Mouse (Mus musculus) CH12.LX (cell line): ENCODE data around the gene Phc1. TPM values are rescaled to one million over a fixed set of nuclear protein-coding genes. Genes with fewer than 3 reads are reported as not detected.
A peak's percentile ranks its signal among the peaks of the same experiment; 100 is the strongest.

Experiments
- DNase-seq: peaks from one replicate; pipeline ENCODE4 v3.0.0-alpha.2; 2013; ENCODE audit errors: extremely low read depth
- H3K27ac ChIP-seq: 2 replicates; pipeline ENCODE4 v1.5.1; 2012; ENCODE audit warnings: low read depth, mild to moderate bottlenecking, control low read depth, moderate library complexity; ENCODE audit not compliant: insufficient read depth
- H3K27me3 ChIP-seq: replicated peaks from 2 replicates; pipeline ENCODE3; 2012; ENCODE audit warnings: inconsistent platforms
- H3K36me3 ChIP-seq, 2 experiments: replicated peaks in 1 of 2; 2 replicates each; pipeline versions ENCODE3 to v1.6.1; 2012; ENCODE audit warnings: inconsistent platforms in 1 of 2, low read length in 1 of 2, mild to moderate bottlenecking in 1 of 2, mixed read lengths in 1 of 2, moderate library complexity in 1 of 2; ENCODE audit not compliant: control insufficient read depth in 1 of 2, insufficient read depth in 1 of 2
- H3K4me1 ChIP-seq, 2 experiments: 2 replicates each; pipeline ENCODE4 v1.6.1; 2012; ENCODE audit warnings: inconsistent platforms in 1 of 2, moderate library complexity in 1 of 2; ENCODE audit not compliant: insufficient read depth in 2 of 2, control insufficient read depth in 1 of 2
- H3K4me2 ChIP-seq: 2 replicates; pipeline ENCODE4 v1.6.1; 2012; ENCODE audit warnings: low read depth, mild to moderate bottlenecking, control low read depth; ENCODE audit not compliant: poor library complexity, insufficient read depth, severe bottlenecking
- H3K4me3 ChIP-seq, 3 experiments: fragments of 150-350 bp in 1 of 3; sonication (generic) in 1 of 3; replicated peaks in 1 of 3; 2 replicates each; pipeline versions ENCODE3 to v1.5.1; 2011 to 2012; ENCODE audit warnings: low read depth in 2 of 3, low read length in 2 of 3, mild to moderate bottlenecking in 2 of 3, moderate library complexity in 2 of 3, control low read depth in 1 of 3, improper control_type of control experiment in 1 of 3, inconsistent platforms in 1 of 3, mixed read lengths in 1 of 3; ENCODE audit not compliant: poor library complexity in 1 of 3
- H3K79me2 ChIP-seq: replicated peaks from 2 replicates; pipeline ENCODE4 v1.6.1; 2012; ENCODE audit warnings: mild to moderate bottlenecking, moderate library complexity; ENCODE audit not compliant: control insufficient read depth, poor library complexity, insufficient read depth, severe bottlenecking; ENCODE audit errors: extremely low read depth
- H3K9ac ChIP-seq: 2 replicates; pipeline ENCODE4 v1.6.1; 2012; ENCODE audit warnings: low read depth, mild to moderate bottlenecking, control low read depth, moderate library complexity; ENCODE audit not compliant: insufficient read depth
- H3K9me3 ChIP-seq: replicated peaks from 2 replicates; pipeline ENCODE3; 2012; ENCODE audit warnings: low read length, inconsistent platforms, mixed read lengths
- CHD2 ChIP-seq: IDR thresholded peaks from 2 replicates; pipeline ENCODE4 v1.6.1; 2011; ENCODE audit warnings: low read length, improper control_type of control experiment
- CTCF ChIP-seq, 2 experiments: IDR thresholded peaks in 1 of 2; conservative IDR thresholded peaks in 1 of 2; 2 replicates each; pipeline ENCODE4 v1.5.1; 2011 to 2012; ENCODE audit warnings: low read depth in 2 of 2, low read length in 2 of 2, improper control_type of control experiment in 1 of 2, inconsistent platforms in 1 of 2, mild to moderate bottlenecking in 1 of 2, moderate library complexity in 1 of 2
- GABPA ChIP-seq: IDR thresholded peaks from 2 replicates; pipeline ENCODE4 v1.6.1; 2012; ENCODE audit warnings: low read depth, low read length, improper control_type of control experiment, inconsistent platforms; ENCODE audit not compliant: insufficient replicate concordance
- JUND ChIP-seq: conservative IDR thresholded peaks from 2 replicates; pipeline ENCODE4 v1.6.1; 2011; ENCODE audit warnings: low read depth, low read length, improper control_type of control experiment
- KAT2A ChIP-seq: IDR thresholded peaks from 2 replicates; pipeline ENCODE4 v1.6.1; 2012; ENCODE audit warnings: low read length, improper control_type of control experiment, inconsistent platforms; ENCODE audit not compliant: insufficient replicate concordance
- MAX ChIP-seq: IDR thresholded peaks from 2 replicates; pipeline ENCODE4 v1.6.1; 2011; ENCODE audit warnings: low read length, improper control_type of control experiment
- MAZ ChIP-seq: IDR thresholded peaks from 2 replicates; pipeline ENCODE4 v1.6.1; 2012; ENCODE audit warnings: low read depth, mild to moderate bottlenecking, inconsistent platforms, low read length, improper control_type of control experiment, moderate library complexity
- NELFE ChIP-seq: IDR thresholded peaks from 2 replicates; pipeline ENCODE4 v1.6.1; 2011; ENCODE audit warnings: low read depth, low read length, improper control_type of control experiment
- NRF1 ChIP-seq: IDR thresholded peaks from 2 replicates; pipeline ENCODE4 v1.6.1; 2014; ENCODE audit warnings: low read depth, mild to moderate bottlenecking, inconsistent platforms, low read length, improper control_type of control experiment, moderate library complexity
- POLR2AphosphoS2 ChIP-seq: IDR thresholded peaks from 2 replicates; pipeline ENCODE4 v1.6.1; 2011; ENCODE audit warnings: low read depth, low read length, improper control_type of control experiment
- RAD21 ChIP-seq: IDR thresholded peaks from 2 replicates; pipeline ENCODE4 v1.6.1; 2011; ENCODE audit warnings: low read depth, mild to moderate bottlenecking, low read length, improper control_type of control experiment, moderate library complexity
- SIN3A ChIP-seq: IDR thresholded peaks from 2 replicates; pipeline ENCODE4 v1.6.1; 2012; ENCODE audit warnings: low read length, improper control_type of control experiment, inconsistent platforms
- USF2 ChIP-seq: conservative IDR thresholded peaks from 2 replicates; pipeline ENCODE4 v1.6.1; 2011; ENCODE audit warnings: low read depth, low read length, improper control_type of control experiment
- ZC3H11A ChIP-seq: IDR thresholded peaks from 2 replicates; pipeline ENCODE4 v1.6.1; 2012; ENCODE audit warnings: low read depth, mild to moderate bottlenecking, inconsistent platforms, low read length, improper control_type of control experiment
- dilution Hi-C: fragments of 300-500 bp; cut with MboI; formaldehyde crosslinking; loops from 2 replicates; pipeline ENCODE4 v1.14.3; 2020; ENCODE audit warnings: low sequenced_read_pairs; ENCODE audit not compliant: extremely low pct_unique_long_range_greater_than_20kb, extremely low pct_ligation_motif_present
- in situ Hi-C: fragments of 300-500 bp; cut with MboI; formaldehyde crosslinking; loops from 3 replicates; pipeline ENCODE4 v1.14.3; 2019; ENCODE audit warnings: low sequenced_read_pairs, low pct_ligation_motif_present, low pct_unique_long_range_greater_than_20kb, mixed read lengths
- polyA plus RNA-seq: library from polyadenylated mRNA; unstranded; fragments of >175 nt; gene quantifications from 2 replicates; pipeline ENCODE4 v1.2.1, GENCODE M21; 2012; ENCODE audit warnings: low read depth; ENCODE audit not compliant: insufficient read length
- total RNA-seq, 2 experiments: library from RNA; depleted of rRNA; stranded (reverse); fragments of 300-350 nt in 1 of 2; fragments of >200 nt in 1 of 2; gene quantifications; 2 replicates each; pipeline ENCODE4 v1.2.3; 2012 to 2014

Gene Phc1
- total and polyA plus RNA-seq, 3 experiments = 2.9 to 13.8 (median 6.5) TPM

GRCm38 (mm10) chr6:122339047-122339647 lies 1.2 kb downstream of the Phc1 start:
- peak; percentile 63 for DNase-seq
- TF ChIP-seq NRF1 (peak; percentile 37; the same call in 1 of the 2 replicates), USF2 (no peak), GABPA (no peak), CTCF (conservative IDR thresholded peaks at IDR 0.05 in 1 of 2, IDR thresholded peaks at IDR 0.05 in 1 of 2; ENCODE audit: low read depth in 2 of 2, low read length in 2 of 2) (no peak), ZC3H11A (no peak), MAZ (no peak), SIN3A (0 out of 2 replicates have a peak, but pooled peaks have one; percentile 2)
- TF ChIP-seq, all 38 proteins: peak for 2
- in situ Hi-C loops = no loop called here
- no peak overlapping the region; the same call in 1 of the 2 replicates for H3K27ac ChIP-seq
- no peaks in the 10 kb centered on the region for H3K79me2 ChIP-seq
- no peaks in the 10 kb centered on the region for H3K9me3 ChIP-seq
- peaks cover 3 to 17% of the 10 kb centered on the region in 2 experiments; a peak in 2 of 4 replicates for H3K4me1 ChIP-seq
- H3K36me3 ChIP-seq = peaks cover 10 to 15% of the 10 kb centered on the region in 2 experiments
- dilution Hi-C loops = no loop called here
- peaks cover 15% of the 10 kb centered on the region for H3K27me3 ChIP-seq
- H3K4me2 ChIP-seq = peak overlapping the region; percentile 96
- peak overlapping the region; percentile 72 for H3K9ac ChIP-seq
- peak overlapping the region; percentile 63 to 83 (median 65) for H3K4me3 ChIP-seq

GRCm38 (mm10) chr6:122337546-122337945 lies 2.8 kb downstream of the Phc1 start:
- DNase-seq = no peak
- Histone ChIP-seq H3K9me3 (no peaks in the 10 kb centered on the region), H3K27ac (no peak overlapping the region), H3K4me1 (peaks cover 3 to 12% of the 10 kb centered on the region in 2 experiments; a peak in 1 of 4 replicates), H3K4me2 (no peak overlapping the region), H3K4me3 (no peak overlapping the region), H3K79me2 (no peaks in the 10 kb centered on the region), H3K9ac (no peak overlapping the region), H3K27me3 (peaks cover 15% of the 10 kb centered on the region), H3K36me3 (peaks cover 22 to 28% of the 10 kb centered on the region in 2 experiments)
- in situ Hi-C loops = no loop called here
- dilution Hi-C loops = no loop called here
- TF ChIP-seq CHD2 (no peak), SIN3A (no peak), JUND (no peak), RAD21 (no peak), POLR2AphosphoS2 (no peak)

DNA sequence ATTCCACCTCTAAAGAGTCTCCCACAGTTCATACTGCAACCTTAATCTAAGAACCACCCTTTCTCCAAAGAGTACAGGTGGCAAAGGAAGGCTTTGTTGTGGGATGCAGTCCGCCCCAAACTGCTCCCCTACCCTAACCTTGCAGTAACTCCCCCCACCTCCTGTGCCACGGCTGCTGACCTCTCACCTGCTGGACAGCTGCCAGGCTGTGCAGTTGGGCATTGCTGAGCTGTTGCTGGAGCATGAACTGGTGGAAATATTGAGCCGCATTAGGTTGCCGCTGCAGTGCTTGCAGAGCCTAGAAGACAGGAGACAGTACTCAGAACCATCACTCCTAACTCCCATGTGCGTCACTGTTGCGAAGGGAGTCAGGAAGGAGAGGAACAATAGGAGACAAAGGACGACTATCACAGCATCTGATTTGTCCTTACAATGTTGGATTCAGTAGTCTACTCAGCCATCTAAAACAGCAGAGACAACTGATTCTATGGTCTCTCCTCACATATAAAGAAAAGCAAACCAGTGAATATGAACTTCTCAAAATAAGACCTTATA lies 5.5 kb downstream of the Phc1 start:
- Histone ChIP-seq H3K4me3 (no peak overlapping the region), H3K9ac (no peak overlapping the region), H3K27ac (no peak overlapping the region), H3K27me3 (peaks cover 9% of the 10 kb centered on the region), H3K9me3 (no peaks in the 10 kb centered on the region), H3K4me1 (peaks cover 0 to 6% of the 10 kb centered on the region in 2 experiments; a peak in 1 of 4 replicates), H3K4me2 (no peak overlapping the region), H3K36me3 (peaks cover 24 to 38% of the 10 kb centered on the region in 2 experiments), H3K79me2 (no peaks in the 10 kb centered on the region)
- DNase-seq = no peak
- no peak for TF ChIP-seq MAX
- no peak for TF ChIP-seq NELFE
- TF ChIP-seq KAT2A = no peak
- in situ Hi-C loops (no loop called here), dilution Hi-C loops (no loop called here)
